Mouse (Mus musculus) left cerebral cortex, postnatal 4 days (tissue): ENCODE data around the gene Cox14. TPM values are rescaled to one million over a fixed set of nuclear protein-coding genes. Genes with fewer than 3 reads are reported as not detected.

Source experiments
- DNase-seq: peaks from one replicate; pipeline ENCODE4 v3.0.0-alpha.2; 2022
- intact Hi-C: fragments of 180-260 bp; cut with DNase I; formaldehyde crosslinking; loops from one replicate; pipeline ENCODE4 v1.15.1; 2025
- total RNA-seq, 2 experiments: library from RNA; stranded (reverse); gene quantifications; 2 replicates each; pipeline ENCODE4 v1.2.3; 2021

Gene Cox14
- total RNA-seq, 2 experiments from 2014 or later, result 68.0 to 73.4 TPM

DNA sequence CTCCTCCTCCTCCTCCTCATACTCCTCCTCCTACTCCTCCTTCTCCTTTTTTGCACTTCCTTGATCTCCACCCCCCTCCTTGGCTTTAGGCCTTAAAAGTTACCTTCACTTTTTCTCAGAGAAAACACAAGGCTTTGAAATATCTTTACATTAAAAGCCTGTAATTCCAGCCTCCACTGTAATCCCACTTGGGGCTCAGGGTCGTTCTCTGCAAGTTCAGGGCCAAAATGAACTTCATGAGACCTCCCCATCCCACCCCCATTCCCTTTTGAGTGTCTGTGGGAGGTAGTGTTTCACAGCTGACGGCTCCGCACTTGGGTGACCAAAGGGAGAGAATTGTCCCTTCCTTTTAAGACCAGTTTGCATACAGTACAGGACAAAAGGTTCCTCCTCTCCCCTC is 47.5 kb downstream of the Cox14 start:
- DNase-seq, result no peak
- intact Hi-C loops, result loop anchor here (10.0 kb wide), 2 partner anchors 48 to 178 kb away; partner anchors contain the start of genes Aqp5 and Cox14

Other genes with a start within 250 kb of the Cox14 start
- gene Faim2, start 197.5 kb upstream of the Cox14 start, total RNA-seq, result 10 to 100 TPM; 53.6 to 65.1 TPM
- not detected for gene Aqp2, start 146.6 kb upstream of the Cox14 start, total RNA-seq
- 1 to 10 TPM in 1 of 2 experiments, under 1 TPM in 1; 0.28 to 1.1 TPM for gene Aqp5, start 134.8 kb upstream of the Cox14 start, total RNA-seq
- gene Aqp6, start 124.2 kb upstream of the Cox14 start, total RNA-seq, result not detected
- 10 to 100 TPM; 22.0 to 26.1 TPM for gene Racgap1, start 74.0 kb upstream of the Cox14 start, total RNA-seq
- gene Asic1, start 55.2 kb upstream of the Cox14 start, total RNA-seq, result 100 to 1,000 TPM; 101 to 102 TPM
- gene Smarcd1, start 23.5 kb upstream of the Cox14 start, total RNA-seq, result 100 to 1,000 TPM; 134 to 148 TPM
- not detected for gene Gm17349, start 20.1 kb upstream of the Cox14 start, total RNA-seq
- 1 to 10 TPM; 6.7 to 6.8 TPM for gene Gpd1, start 8.1 kb upstream of the Cox14 start, total RNA-seq
- gene Cers5, start 47.3 kb downstream of the Cox14 start, total RNA-seq, result 10 to 100 TPM; 58.0 to 62.3 TPM
- gene Lima1, start 149.8 kb downstream of the Cox14 start, total RNA-seq, result 10 to 100 TPM; 13.6 to 15.6 TPM
- gene Fam186a, start 241.4 kb downstream of the Cox14 start, total RNA-seq, result under 1 TPM; 0.04 to 0.06 TPM
- gene Larp4, start 244.4 kb downstream of the Cox14 start, total RNA-seq, result 10 to 100 TPM; 47.3 to 51.7 TPM